Mouse (Mus musculus): ENCODE data around the gene Ccr3. TPM values are rescaled to one million over a fixed set of nuclear protein-coding genes. Genes with fewer than 3 reads are reported as not detected.

Ccr3 gene
- total and polyA plus RNA-seq, 3 experiments: not detected

DNA sequence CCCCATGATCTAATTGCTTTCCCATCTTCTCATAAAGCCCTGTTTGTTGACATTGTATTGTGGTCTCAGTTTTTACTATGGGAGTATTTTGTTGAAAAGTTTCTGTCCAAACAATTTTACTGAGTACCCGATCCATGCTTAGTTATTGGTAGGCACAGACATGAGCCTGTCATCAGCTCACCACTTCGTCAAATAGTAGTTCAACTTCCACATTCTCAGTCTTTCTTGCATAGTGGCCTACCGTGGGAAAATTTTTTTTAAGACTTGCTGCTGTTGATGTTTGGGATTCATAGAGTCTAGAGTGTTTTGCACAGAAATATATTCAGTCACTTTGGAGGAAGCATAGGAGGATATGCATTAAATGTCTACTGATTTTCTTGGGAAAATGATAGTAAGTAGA is 8.5 kb upstream of the Ccr3 start:
- Histone ChIP-seq H3K4me3 (ENCODE audit: control insufficient read depth in 1 of 2, insufficient read depth in 1 of 2, low read depth in 2 of 2, low read length in 2 of 2) (no peak overlapping the region), H3K27ac (ENCODE audit: control insufficient read depth, low read depth, low read length) (no peak overlapping the region), H3K36me3 (ENCODE audit: control insufficient read depth in 1 of 2, insufficient read depth in 2 of 2, low read length in 2 of 2) (peaks cover 0 to 12% of the 10 kb centered on the region in 2 experiments; a peak in 2 of 4 replicates), H3K9me3 (replicated peaks; ENCODE audit: insufficient read depth, low read length) (no peaks in the 10 kb centered on the region), H3K4me1 (ENCODE audit: control insufficient read depth in 1 of 2, insufficient read depth in 2 of 2, low read length in 2 of 2) (peaks cover 6 to 10% of the 10 kb centered on the region in 2 experiments), H3K27me3 (ENCODE audit: control insufficient read depth in 1 of 2, insufficient read depth in 2 of 2, low read length in 2 of 2) (no peaks in the 10 kb centered on the region; a peak in 2 of 4 replicates), H3K79me2 (ENCODE audit: control insufficient read depth, insufficient read depth, low read length, poor library complexity) (no peaks in the 10 kb centered on the region), H3K9ac (ENCODE audit: control insufficient read depth, low read depth, low read length, poor library complexity, severe bottlenecking) (no peak overlapping the region)
- no peak for TF ChIP-seq USF2 (IDR thresholded peaks at IDR 0.05; ENCODE audit: borderline replicate concordance in 1 of 2, insufficient read depth in 1 of 2, low read depth in 1 of 2, low read length in 2 of 2)
- no peak for TF ChIP-seq TAL1 (IDR thresholded peaks at IDR 0.05; ENCODE audit: low read length)
- no peak for TF ChIP-seq TBP (IDR thresholded peaks at IDR 0.05; ENCODE audit: low read depth, low read length)
- TF ChIP-seq MAZ (IDR thresholded peaks at IDR 0.05; ENCODE audit: low read depth, low read length): no peak
- no peak for TF ChIP-seq EP300 (IDR thresholded peaks at IDR 0.05; ENCODE audit: low read depth in 1 of 2, low read length in 2 of 2)
- TF ChIP-seq CHD2 (IDR thresholded peaks at IDR 0.05; ENCODE audit: low read length): no peak
- TF ChIP-seq ZMIZ1 (IDR thresholded peaks at IDR 0.05; ENCODE audit: low read depth, low read length): no peak
- no peak for TF ChIP-seq KAT2A (conservative IDR thresholded peaks at IDR 0.05; ENCODE audit: low read depth, low read length)
- no peak for TF ChIP-seq BHLHE40 (IDR thresholded peaks at IDR 0.05; ENCODE audit: borderline replicate concordance, low read depth, low read length)
- TF ChIP-seq GATA1 (IDR thresholded peaks at IDR 0.05; ENCODE audit: low read depth, low read length): no peak
- no peak for TF ChIP-seq E2F4 (IDR thresholded peaks at IDR 0.05; ENCODE audit: borderline replicate concordance, low read depth, low read length)
- no peak for TF ChIP-seq NELFE (IDR thresholded peaks at IDR 0.05; ENCODE audit: low read depth, low read length)
- TF ChIP-seq USF1 (IDR thresholded peaks at IDR 0.05; ENCODE audit: low read depth, low read length): no peak
- TF ChIP-seq MYB (IDR thresholded peaks at IDR 0.05; ENCODE audit: low read depth, low read length): no peak
- TF ChIP-seq RAD21 (IDR thresholded peaks at IDR 0.05; ENCODE audit: low read depth, low read length): no peak
- TF ChIP-seq MAX (IDR thresholded peaks at IDR 0.05; ENCODE audit: low read length): no peak
- TF ChIP-seq POLR2AphosphoS2 (IDR thresholded peaks at IDR 0.05; ENCODE audit: low read length): no peak
- no peak for TF ChIP-seq GABPA (IDR thresholded peaks at IDR 0.05; ENCODE audit: low read depth, low read length)
- TF ChIP-seq SIN3A (IDR thresholded peaks at IDR 0.05; ENCODE audit: low read length): no peak
- no peak for DNase-seq (ENCODE audit: low read depth, low spot score)

DNA sequence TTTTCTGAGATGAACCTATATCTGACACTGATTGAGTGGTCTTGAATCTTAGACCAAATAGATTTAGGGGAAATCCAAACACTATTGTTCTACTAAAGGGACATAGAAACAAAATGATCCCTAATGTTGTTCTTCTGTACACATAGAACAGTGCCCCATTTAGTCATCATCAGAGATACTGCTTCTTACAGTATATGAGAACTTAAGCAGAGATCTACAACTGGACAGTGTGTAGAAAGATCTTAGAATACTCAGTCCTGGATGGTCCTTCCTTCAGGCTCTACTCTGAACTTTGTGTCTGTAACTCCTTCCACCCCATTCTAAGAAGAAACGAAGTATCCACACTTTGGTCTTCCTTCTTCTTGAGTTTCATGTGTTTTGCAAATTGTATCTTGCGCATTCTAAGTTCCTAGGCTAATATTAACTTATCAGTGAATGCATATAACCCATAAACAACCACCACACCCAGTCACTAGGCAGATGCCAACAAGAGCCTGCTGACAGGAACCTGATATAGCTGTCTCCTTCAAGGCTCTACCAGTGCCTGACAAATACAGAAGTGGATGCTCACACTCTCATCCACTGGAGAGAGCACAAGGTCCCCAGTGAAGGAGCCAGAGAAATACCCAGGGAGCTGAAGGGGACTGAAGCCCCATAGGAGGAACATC is 6.7 kb upstream of the Ccr3 start:
- DNase-seq (ENCODE audit: low read depth, low spot score): no peak
- Histone ChIP-seq H3K27ac (ENCODE audit: control insufficient read depth, low read depth, low read length) (no peak overlapping the region), H3K9me3 (replicated peaks; ENCODE audit: insufficient read depth, low read length) (no peaks in the 10 kb centered on the region), H3K79me2 (ENCODE audit: control insufficient read depth, insufficient read depth, low read length, poor library complexity) (no peaks in the 10 kb centered on the region), H3K4me1 (ENCODE audit: control insufficient read depth in 1 of 2, insufficient read depth in 2 of 2, low read length in 2 of 2) (peaks cover 10 to 17% of the 10 kb centered on the region in 2 experiments), H3K27me3 (ENCODE audit: control insufficient read depth in 1 of 2, insufficient read depth in 2 of 2, low read length in 2 of 2) (no peaks in the 10 kb centered on the region; a peak in 2 of 4 replicates), H3K36me3 (ENCODE audit: control insufficient read depth in 1 of 2, insufficient read depth in 2 of 2, low read length in 2 of 2) (peaks cover 0 to 24% of the 10 kb centered on the region in 2 experiments; a peak in 2 of 4 replicates), H3K4me3 (ENCODE audit: control insufficient read depth in 1 of 2, insufficient read depth in 1 of 2, low read depth in 2 of 2, low read length in 2 of 2) (no peak overlapping the region), H3K9ac (ENCODE audit: control insufficient read depth, low read depth, low read length, poor library complexity, severe bottlenecking) (no peak overlapping the region)
- no peak for TF ChIP-seq RCOR1 (IDR thresholded peaks at IDR 0.05; ENCODE audit: low read depth, low read length)
- no peak for TF ChIP-seq MEF2A (IDR thresholded peaks at IDR 0.05; ENCODE audit: extremely low read depth, insufficient replicate concordance, low read depth, low read length, poor library complexity, severe bottlenecking)
- no peak for TF ChIP-seq ETS1 (IDR thresholded peaks at IDR 0.05; ENCODE audit: low read depth, low read length)
- no peak for TF ChIP-seq POLR2A (IDR thresholded peaks at IDR 0.05; ENCODE audit: control insufficient read depth in 1 of 2, insufficient read depth in 1 of 2, low read depth in 1 of 2, low read length in 2 of 2, poor library complexity in 1 of 2)
- no peak for TF ChIP-seq CTCF (IDR thresholded peaks at IDR 0.05 in 2 of 3, conservative IDR thresholded peaks at IDR 0.05 in 1 of 3; ENCODE audit: control insufficient read depth in 1 of 3, insufficient read depth in 1 of 3, low read depth in 2 of 3, low read length in 3 of 3, poor library complexity in 1 of 3, severe bottlenecking in 1 of 3)
- TF ChIP-seq POLR2AphosphoS5 (IDR thresholded peaks at IDR 0.05; ENCODE audit: borderline replicate concordance, low read depth, low read length): no peak
- TF ChIP-seq ZMIZ1 (IDR thresholded peaks at IDR 0.05; ENCODE audit: low read depth, low read length): no peak
- no peak for TF ChIP-seq KAT2A (conservative IDR thresholded peaks at IDR 0.05; ENCODE audit: low read depth, low read length)
- no peak for TF ChIP-seq POLR2AphosphoS2 (IDR thresholded peaks at IDR 0.05; ENCODE audit: low read length)
- no peak for TF ChIP-seq ZNF384 (IDR thresholded peaks at IDR 0.05; ENCODE audit: low read depth, low read length)
- no peak for TF ChIP-seq TAL1 (IDR thresholded peaks at IDR 0.05; ENCODE audit: low read length)
- no peak for TF ChIP-seq USF1 (IDR thresholded peaks at IDR 0.05; ENCODE audit: low read depth, low read length)
- no peak for TF ChIP-seq UBTF (IDR thresholded peaks at IDR 0.05; ENCODE audit: borderline replicate concordance, insufficient read depth, low read depth, low read length)
- TF ChIP-seq RAD21 (IDR thresholded peaks at IDR 0.05; ENCODE audit: low read depth, low read length): no peak
- no peak for TF ChIP-seq ELF1 (IDR thresholded peaks at IDR 0.05; ENCODE audit: low read depth, low read length)
- TF ChIP-seq ZC3H11A (IDR thresholded peaks at IDR 0.05; ENCODE audit: low read depth, low read length): no peak
